Mouse (Mus musculus): Measurements from ENCODE around the gene Ppp1r9b. TPM values are rescaled to one million over a fixed set of nuclear protein-coding genes. Genes with fewer than 3 reads are reported as not detected.

The Ppp1r9b gene
- polyA plus RNA-seq, 1 experiment from 2014 or later = 11.8 TPM

DNA sequence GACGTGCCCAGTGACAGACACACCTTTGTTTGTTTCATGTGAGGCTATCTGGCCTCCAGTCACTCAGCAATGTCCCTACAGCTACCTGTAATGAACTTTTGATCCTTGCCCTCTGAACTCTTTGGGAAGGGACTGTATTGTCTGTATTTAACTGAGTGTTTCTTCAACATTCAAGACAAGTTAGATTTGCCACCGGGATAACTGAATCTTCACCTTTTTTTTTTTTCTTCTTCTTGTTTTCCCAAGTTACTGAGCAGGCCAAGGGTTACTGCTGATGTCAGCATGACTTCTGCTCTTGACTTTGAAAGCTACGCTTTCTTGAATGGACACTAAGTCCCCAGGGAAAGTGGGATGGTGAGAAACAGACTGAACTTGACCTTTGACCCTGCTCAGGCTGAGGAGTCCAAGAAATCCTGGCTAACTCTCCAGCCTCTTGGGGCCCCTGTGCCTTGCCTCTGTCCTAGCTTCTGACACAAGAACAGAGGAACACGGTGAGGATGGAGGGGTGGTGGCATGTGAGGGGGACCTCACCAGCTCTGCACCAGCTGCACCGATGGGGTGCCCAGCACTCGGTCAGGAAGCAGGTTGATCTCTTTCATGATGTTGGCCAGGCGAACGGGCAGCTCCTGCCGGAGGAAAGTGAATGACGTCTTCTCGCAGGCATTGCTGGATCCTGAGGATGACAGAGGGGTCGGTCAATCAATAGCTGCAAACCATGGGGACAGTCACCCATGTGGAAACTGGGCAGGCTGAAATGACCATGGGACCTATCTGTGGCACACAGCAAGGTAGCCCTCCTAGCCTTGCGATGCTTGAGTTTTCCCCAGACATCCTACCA lies 48.2 kb downstream of the Ppp1r9b start:
- Histone ChIP-seq H3K27me3 (ENCODE audit: insufficient read depth, poor library complexity, severe bottlenecking) (peaks cover 19% of the 10 kb centered on the region), H3K27ac (no peak overlapping the region), H3K36me3 (no peaks in the 10 kb centered on the region), H3K4me3 (no peak overlapping the region), H3K4me1 (replicated peaks) (peaks cover 40% of the 10 kb centered on the region), H3K9me3 (no peaks in the 10 kb centered on the region)
- no peak for DNase-seq (ENCODE audit: low spot score)
- 85% methylated on average over 13 of the region's 13 CpGs for WGBS

DNA sequence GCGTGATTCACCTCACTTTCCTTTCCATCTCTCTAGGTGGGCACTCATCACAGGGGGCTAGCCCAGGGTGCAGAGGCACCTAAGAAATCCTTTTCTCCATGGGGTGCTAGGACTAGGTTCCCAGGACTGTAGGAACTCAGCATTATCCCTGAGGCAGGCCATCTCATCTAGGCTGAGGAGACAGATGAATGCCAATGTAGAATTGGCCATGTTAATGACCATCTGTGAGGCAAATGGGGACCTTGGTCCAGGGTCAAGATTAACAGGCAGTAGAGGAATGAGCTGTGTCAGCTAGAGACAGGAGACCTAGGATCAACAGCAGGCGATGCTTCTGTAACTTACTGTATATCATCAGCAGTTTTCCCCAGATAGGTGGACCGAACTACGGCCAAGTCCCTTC lies 48.9 kb downstream of the Ppp1r9b start:
- Histone ChIP-seq H3K27me3 (ENCODE audit: insufficient read depth, poor library complexity, severe bottlenecking) (peaks cover 22% of the 10 kb centered on the region), H3K9me3 (no peaks in the 10 kb centered on the region), H3K27ac (no peak overlapping the region), H3K36me3 (no peaks in the 10 kb centered on the region), H3K4me1 (replicated peaks) (peaks cover 41% of the 10 kb centered on the region), H3K4me3 (peak overlapping the region; percentile 80; the same call in 1 of the 2 replicates)
- WGBS = 82% methylated on average over 4 of the region's 4 CpGs
- DNase-seq (ENCODE audit: low spot score) = no peak

GRCm38 (mm10) chr11:95040491-95041138 lies 49.8 kb downstream of the Ppp1r9b start:
- Histone ChIP-seq H3K27me3 (ENCODE audit: insufficient read depth, poor library complexity, severe bottlenecking) (peaks cover 29% of the 10 kb centered on the region), H3K4me3 (peak overlapping the region; percentile 80), H3K36me3 (no peaks in the 10 kb centered on the region), H3K9me3 (no peaks in the 10 kb centered on the region), H3K4me1 (replicated peaks) (peaks cover 37% of the 10 kb centered on the region), H3K27ac (peak overlapping the region; percentile 84)
- 2% methylated on average over 20 of the region's 20 CpGs for WGBS
- DNase-seq (ENCODE audit: low spot score) = peak; percentile 22

DNA sequence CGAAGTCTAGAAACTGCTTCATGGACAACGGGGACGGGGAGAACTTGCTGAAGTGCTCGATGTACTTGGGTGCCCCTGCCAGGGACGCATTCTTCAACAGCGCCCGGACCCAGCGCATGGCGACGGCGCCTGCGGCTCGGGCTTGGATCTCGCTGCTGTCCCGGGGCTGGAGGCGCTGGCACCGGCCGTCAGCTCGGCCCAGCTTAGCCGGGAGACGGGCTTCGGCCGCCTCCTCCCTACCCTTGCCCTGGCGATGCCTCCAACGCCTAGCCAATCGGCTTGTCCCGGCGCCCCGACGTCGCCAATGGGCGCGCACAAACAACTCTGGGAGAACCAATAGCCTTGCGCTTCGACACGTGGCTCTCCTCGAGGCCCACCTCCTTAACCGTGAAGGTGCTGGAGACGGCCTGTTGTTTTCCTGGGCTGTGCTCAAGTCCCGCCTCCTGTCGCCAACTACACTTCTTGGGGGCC lies 50.3 kb downstream of the Ppp1r9b start, which contains the start of gene Pdk2:
Gene Pdk2 (minus strand): TSS at position 216 of the 471 bp plus-strand sequence.
- no peaks in the 10 kb centered on the region for H3K36me3 ChIP-seq
- peak within 1 kb of the TSS; percentile 80 for H3K4me3 ChIP-seq
- H3K4me1 ChIP-seq (replicated peaks) = peaks cover 37% of the 10 kb centered on the region
- peak; percentile 97 for DNase-seq (ENCODE audit: low spot score)
- peaks cover 28% of the 10 kb centered on the region for H3K27me3 ChIP-seq (ENCODE audit: insufficient read depth, poor library complexity, severe bottlenecking)
- peak within 1 kb of the TSS; percentile 84 for H3K27ac ChIP-seq
- WGBS = 0% methylated on average over 41 of the region's 41 CpGs
- H3K9me3 ChIP-seq = no peaks in the 10 kb centered on the region

DNA sequence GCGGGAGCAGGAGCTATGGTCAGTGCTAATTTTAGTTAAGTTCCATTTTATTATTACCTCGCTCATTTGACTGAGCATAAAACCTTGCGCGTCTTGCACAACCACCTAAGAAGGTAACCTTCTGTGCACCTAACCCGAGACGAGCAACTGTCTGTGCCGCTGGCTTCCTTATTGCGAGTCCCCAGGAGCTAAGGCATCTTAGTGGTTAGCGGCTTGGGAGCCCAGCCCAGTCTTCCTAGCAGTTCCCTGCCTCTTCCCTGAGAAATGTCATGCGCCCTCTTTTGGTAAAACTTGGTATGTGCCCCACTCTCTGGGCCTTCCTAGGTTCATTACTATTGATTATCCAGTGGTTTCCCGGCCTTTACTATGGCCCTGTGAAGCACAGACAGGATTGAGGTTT lies 51.3 kb downstream of the Ppp1r9b start:
- Histone ChIP-seq H3K36me3 (no peaks in the 10 kb centered on the region), H3K27ac (no peak overlapping the region), H3K27me3 (ENCODE audit: insufficient read depth, poor library complexity, severe bottlenecking) (peaks cover 28% of the 10 kb centered on the region), H3K4me1 (replicated peaks) (peaks cover 33% of the 10 kb centered on the region), H3K9me3 (no peaks in the 10 kb centered on the region), H3K4me3 (peak overlapping the region; percentile 80)
- peak; percentile 85 for DNase-seq (ENCODE audit: low spot score)
- WGBS = under 1% methylated on average over 11 of the region's 11 CpGs

DNA sequence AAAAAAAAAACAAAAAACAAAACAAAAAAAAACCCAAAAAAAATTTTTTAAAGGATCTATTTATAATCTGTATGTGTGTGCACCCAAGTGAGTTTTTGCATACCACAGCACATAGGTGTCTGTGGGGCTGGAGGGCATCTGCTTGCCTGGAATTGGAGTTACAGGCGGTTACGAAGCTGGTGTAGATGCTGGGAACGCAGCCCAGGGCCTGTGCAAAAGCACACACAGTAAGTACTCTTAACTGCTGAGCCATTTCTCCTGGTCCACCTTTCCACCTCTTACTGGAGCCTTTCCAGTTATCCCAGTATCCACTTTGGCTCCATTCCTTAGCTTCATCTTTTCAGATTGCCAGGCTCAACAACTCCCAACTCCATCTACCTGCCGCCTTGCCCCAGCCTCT lies 52.2 kb downstream of the Ppp1r9b start:
- Histone ChIP-seq H3K9me3 (no peaks in the 10 kb centered on the region), H3K36me3 (no peaks in the 10 kb centered on the region), H3K27ac (no peak overlapping the region), H3K4me1 (replicated peaks) (peaks cover 30% of the 10 kb centered on the region), H3K27me3 (ENCODE audit: insufficient read depth, poor library complexity, severe bottlenecking) (peaks cover 28% of the 10 kb centered on the region), H3K4me3 (no peak overlapping the region)
- 83% methylated on average over 4 of the region's 4 CpGs for WGBS
- DNase-seq (ENCODE audit: low spot score) = no peak

- Histone ChIP-seq H3K27me3 (ENCODE audit: insufficient read depth, poor library complexity, severe bottlenecking) (peaks cover 28% of the 10 kb centered on the region), H3K36me3 (no peaks in the 10 kb centered on the region), H3K4me1 (replicated peaks) (peaks cover 30% of the 10 kb centered on the region), H3K27ac (no peak overlapping the region), H3K4me3 (no peak overlapping the region), H3K9me3 (no peaks in the 10 kb centered on the region)
- no peak for DNase-seq (ENCODE audit: low spot score)
- 58% methylated on average over 7 of the region's 7 CpGs for WGBS
Measured at GRCm38 (mm10) chr11:95043608-95044007, 52.8 kb downstream of the Ppp1r9b start.

GRCm38 (mm10) chr11:95044185-95044870 lies 53.5 kb downstream of the Ppp1r9b start:
- H3K27ac ChIP-seq = 0 out of 2 replicates have a peak overlapping the region, but pooled peaks have one; percentile 5
- WGBS = 57% methylated on average over 13 of the region's 13 CpGs
- no peak for DNase-seq (ENCODE audit: low spot score)

DNA sequence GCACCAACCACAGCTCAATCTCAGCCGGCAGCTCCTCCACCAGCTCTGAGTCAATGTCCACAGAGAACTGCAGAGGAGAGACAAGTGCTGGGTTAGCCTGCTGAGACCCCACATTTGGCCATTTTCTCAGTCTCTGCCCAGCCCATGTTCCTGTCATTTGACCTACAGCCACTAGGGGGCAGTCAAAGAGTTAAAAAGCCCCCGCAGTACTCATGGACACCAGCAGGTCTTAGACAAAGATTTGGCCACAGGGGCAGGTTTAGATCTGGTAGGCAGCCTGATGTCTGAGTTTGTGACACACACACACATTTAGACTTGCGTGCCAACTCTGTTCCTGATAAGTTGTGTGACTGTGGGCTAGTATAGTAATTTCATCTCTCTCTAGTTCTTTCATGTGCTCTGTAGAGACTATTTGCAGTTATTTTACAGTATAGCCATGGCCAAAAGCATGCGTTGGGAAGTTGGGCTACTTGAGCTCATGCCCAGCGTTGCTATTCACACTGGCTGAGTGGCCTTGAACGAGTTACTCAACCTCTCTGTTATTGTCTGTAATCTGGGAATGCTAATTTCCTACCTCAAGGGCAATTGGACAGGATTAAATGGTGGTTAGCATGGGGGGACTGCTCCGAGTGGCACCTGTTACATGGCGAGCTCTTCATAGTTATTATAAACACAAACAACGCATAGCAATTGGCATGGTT lies 56.3 kb downstream of the Ppp1r9b start:
- WGBS = 63% methylated on average over 9 of the region's 9 CpGs

More at GRCm38 (mm10) chr11:95044185-95044870, 53.5 kb downstream of the Ppp1r9b start:
- H3K4me1 ChIP-seq (replicated peaks) = peaks cover 25% of the 10 kb centered on the region
- H3K36me3 ChIP-seq = no peaks in the 10 kb centered on the region
- H3K4me3 ChIP-seq = no peak overlapping the region
- no peaks in the 10 kb centered on the region for H3K9me3 ChIP-seq
- H3K27me3 ChIP-seq (ENCODE audit: insufficient read depth, poor library complexity, severe bottlenecking) = peaks cover 25% of the 10 kb centered on the region

GRCm38 (mm10) chr11:95053062-95053461 lies 62.2 kb downstream of the Ppp1r9b start:
- H3K27ac ChIP-seq = no peak overlapping the region
- 80% methylated on average over 9 of the region's 9 CpGs for WGBS

More for the DNA sequence above, 56.3 kb downstream of the Ppp1r9b start:
- Histone ChIP-seq H3K9me3 (no peaks in the 10 kb centered on the region), H3K27ac (no peak overlapping the region), H3K4me3 (no peak overlapping the region), H3K36me3 (no peaks in the 10 kb centered on the region), H3K27me3 (ENCODE audit: insufficient read depth, poor library complexity, severe bottlenecking) (0 out of 2 replicates have a peak, but pooled peaks cover 11% of the 10 kb centered on the region), H3K4me1 (replicated peaks) (peaks cover 4% of the 10 kb centered on the region; the same call in 1 of the 2 replicates)
- peak; percentile 62 for DNase-seq (ENCODE audit: low spot score)

More at GRCm38 (mm10) chr11:95053062-95053461, 62.2 kb downstream of the Ppp1r9b start:
- Histone ChIP-seq H3K27me3 (ENCODE audit: insufficient read depth, poor library complexity, severe bottlenecking) (peaks cover 26% of the 10 kb centered on the region), H3K4me3 (no peak overlapping the region), H3K36me3 (0 out of 2 replicates have a peak, but pooled peaks cover 7% of the 10 kb centered on the region), H3K9me3 (no peaks in the 10 kb centered on the region), H3K4me1 (replicated peaks) (peaks cover 8% of the 10 kb centered on the region)
- DNase-seq (ENCODE audit: low spot score) = no peak
